ENCODE assay signal across 34 mouse cellular contexts in genomic region chr16:50329684-50330083, GRCm38 (mm10).
"Had no signal": no experiment of that assay in that cellular context is flagged by ENCODE, and none has a peak within 500 bp of the region (broad histone marks: within the 10 kb centered on the region; RNA-seq: fewer than 3 reads in every experiment).

No protein-coding gene starts in this region.

- ATAC-seq: hindbrain, embryonic 16.5 days; hindbrain, postnatal 0 days; inflammation-experienced regulatory T-cells, adult 6 months; intestine, embryonic 15.5 days; intestine, embryonic 16.5 days had no signal

- H3K9ac ChIP-seq: heart, embryonic 12.5 days; heart, embryonic 13.5 days; heart, embryonic 15.5 days; hindbrain, embryonic 12.5 days; hindbrain, embryonic 13.5 days; hindbrain, embryonic 14.5 days; hindbrain, embryonic 15.5 days; intestine, embryonic 15.5 days; kidney, embryonic 15.5 days had no signal

- H3K27me3 ChIP-seq: heart, embryonic 12.5 days; heart, embryonic 13.5 days; heart, embryonic 15.5 days; hindbrain, embryonic 12.5 days; hindbrain, embryonic 13.5 days; hindbrain, embryonic 15.5 days; intestine, embryonic 15.5 days; kidney, embryonic 15.5 days had no signal

- H3K4me3 ChIP-seq: heart, embryonic 12.5 days; heart, embryonic 13.5 days; heart, embryonic 15.5 days; hindbrain, embryonic 10.5 days; hindbrain, embryonic 12.5 days; hindbrain, embryonic 13.5 days; hindbrain, embryonic 15.5 days; intestine, embryonic 15.5 days; kidney, embryonic 15.5 days; layer of hippocampus, adult 2 months; left cerebral cortex, adult 2 months had no signal

- H3K4me1 ChIP-seq: heart, embryonic 12.5 days; heart, embryonic 13.5 days; heart, embryonic 15.5 days; hindbrain, embryonic 10.5 days; hindbrain, embryonic 12.5 days; hindbrain, embryonic 13.5 days; hindbrain, embryonic 15.5 days; intestine, embryonic 15.5 days; kidney, embryonic 15.5 days had no signal

- H3K36me3 ChIP-seq: heart, embryonic 12.5 days; heart, embryonic 13.5 days; heart, embryonic 15.5 days; hindbrain, embryonic 12.5 days; hindbrain, embryonic 13.5 days; hindbrain, embryonic 15.5 days; intestine, embryonic 15.5 days; kidney, embryonic 15.5 days had no signal

- H3K4me2 ChIP-seq: heart, embryonic 11.5 days; heart, embryonic 12.5 days; heart, embryonic 13.5 days; heart, embryonic 15.5 days; hindbrain, embryonic 12.5 days; hindbrain, embryonic 13.5 days; hindbrain, embryonic 14.5 days; hindbrain, embryonic 15.5 days; intestine, embryonic 15.5 days; kidney, embryonic 15.5 days had no signal

- H3K27ac ChIP-seq: heart, embryonic 13.5 days; heart, embryonic 15.5 days; hindbrain, embryonic 10.5 days; hindbrain, embryonic 12.5 days; hindbrain, embryonic 13.5 days; hindbrain, embryonic 14.5 days; hindbrain, embryonic 15.5 days; hindbrain, postnatal 0 days; intestine, embryonic 15.5 days; kidney, embryonic 15.5 days; kidney, postnatal 0 days; layer of hippocampus, adult 2 months; left cerebral cortex, adult 2 months had no signal

- H3K9me3 ChIP-seq: heart, embryonic 12.5 days; heart, embryonic 13.5 days; heart, embryonic 15.5 days; hindbrain, embryonic 10.5 days; hindbrain, embryonic 12.5 days; hindbrain, embryonic 13.5 days; hindbrain, embryonic 15.5 days; intestine, embryonic 15.5 days; kidney, embryonic 15.5 days had no signal

- DNase-seq: heart, postnatal 10 days; heart, postnatal 14 days; heart, postnatal 36 days; heart, postnatal 4 days; kidney, adult 11 months; kidney, adult 18-20 months; kidney, adult 2 months; kidney, adult 8-10 months; kidney, adult 9 months; kidney, postnatal 10 days; kidney, postnatal 14 days; kidney, postnatal 25 days; kidney, postnatal 36 days; kidney, postnatal 4 days; layer of hippocampus, adult 9-11 months; layer of hippocampus, postnatal 36 days had no signal
